Mouse (Mus musculus): Measurements from ENCODE around the gene Nudt21. TPM values are rescaled to one million over a fixed set of nuclear protein-coding genes. Genes with fewer than 3 reads are reported as not detected.

Nudt21 gene
- polyA plus RNA-seq, 1 experiment from 2014 or later = 193 TPM

DNA sequence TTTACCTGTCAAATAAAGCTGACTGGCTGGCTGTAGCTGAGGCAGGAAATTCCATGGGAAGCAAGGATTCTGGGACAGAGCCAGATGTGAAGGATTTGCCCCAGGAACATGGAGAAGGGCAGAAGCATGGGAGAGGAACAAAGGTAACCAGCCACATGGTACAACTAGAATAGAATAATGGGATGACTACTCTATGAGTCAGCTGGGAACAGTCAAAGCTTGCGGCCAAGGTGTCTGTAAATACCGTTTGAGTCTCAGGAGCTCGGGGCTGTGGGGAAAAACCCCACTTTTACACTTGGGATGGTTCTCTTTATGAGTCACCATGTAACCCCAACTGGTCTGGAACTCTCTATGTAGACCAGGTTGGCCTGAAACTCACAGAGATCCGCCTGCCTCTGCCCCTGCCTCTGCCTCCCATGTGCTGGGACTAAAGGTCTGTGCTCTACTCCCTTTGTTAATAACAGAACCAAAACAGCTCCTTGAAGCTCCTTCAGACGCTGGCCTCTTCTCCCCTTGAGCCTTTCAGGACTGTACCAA lies 55.1 kb downstream of the Nudt21 start:
- peak; percentile 8 for DNase-seq (ENCODE audit: extremely low spot score, low spot score)
- H3K27ac ChIP-seq = no peak overlapping the region
- no peaks in the 10 kb centered on the region for H3K9me3 ChIP-seq
- H3K4me3 ChIP-seq = no peak overlapping the region
- peaks cover 95% of the 10 kb centered on the region for H3K36me3 ChIP-seq (replicated peaks)
- 96% methylated on average over 5 of the region's 5 CpGs for WGBS
- no peaks in the 10 kb centered on the region for H3K4me1 ChIP-seq
- H3K27me3 ChIP-seq (ENCODE audit: poor library complexity, severe bottlenecking) = no peaks in the 10 kb centered on the region

DNA sequence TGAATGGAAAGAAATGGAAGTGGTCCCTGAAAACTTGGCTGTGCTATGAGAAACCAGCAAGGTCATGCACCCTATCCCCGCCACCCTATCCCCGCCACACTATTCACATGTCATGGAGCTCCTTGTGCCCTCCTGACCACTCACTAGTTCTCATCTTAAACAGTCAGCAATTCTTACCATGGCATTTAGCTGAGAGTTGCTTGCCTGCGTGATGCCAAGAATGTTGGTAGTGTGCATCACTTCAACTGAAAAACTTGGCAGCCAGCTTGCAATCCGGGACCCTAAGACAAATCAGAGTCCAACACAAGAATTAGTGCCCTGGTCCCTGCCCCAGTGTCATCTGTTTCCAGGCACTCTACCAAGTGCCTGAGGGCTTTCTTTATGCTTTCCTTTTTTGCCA lies 56.7 kb downstream of the Nudt21 start:
- no peak for DNase-seq (ENCODE audit: extremely low spot score, low spot score)
- H3K27ac ChIP-seq = no peak overlapping the region
- H3K27me3 ChIP-seq (ENCODE audit: poor library complexity, severe bottlenecking) = no peaks in the 10 kb centered on the region
- no peak overlapping the region for H3K4me3 ChIP-seq
- peaks cover 97% of the 10 kb centered on the region for H3K36me3 ChIP-seq (replicated peaks)
- no peaks in the 10 kb centered on the region for H3K9me3 ChIP-seq
- H3K4me1 ChIP-seq = no peaks in the 10 kb centered on the region
- WGBS = 93% methylated on average over 4 of the region's 4 CpGs

DNA sequence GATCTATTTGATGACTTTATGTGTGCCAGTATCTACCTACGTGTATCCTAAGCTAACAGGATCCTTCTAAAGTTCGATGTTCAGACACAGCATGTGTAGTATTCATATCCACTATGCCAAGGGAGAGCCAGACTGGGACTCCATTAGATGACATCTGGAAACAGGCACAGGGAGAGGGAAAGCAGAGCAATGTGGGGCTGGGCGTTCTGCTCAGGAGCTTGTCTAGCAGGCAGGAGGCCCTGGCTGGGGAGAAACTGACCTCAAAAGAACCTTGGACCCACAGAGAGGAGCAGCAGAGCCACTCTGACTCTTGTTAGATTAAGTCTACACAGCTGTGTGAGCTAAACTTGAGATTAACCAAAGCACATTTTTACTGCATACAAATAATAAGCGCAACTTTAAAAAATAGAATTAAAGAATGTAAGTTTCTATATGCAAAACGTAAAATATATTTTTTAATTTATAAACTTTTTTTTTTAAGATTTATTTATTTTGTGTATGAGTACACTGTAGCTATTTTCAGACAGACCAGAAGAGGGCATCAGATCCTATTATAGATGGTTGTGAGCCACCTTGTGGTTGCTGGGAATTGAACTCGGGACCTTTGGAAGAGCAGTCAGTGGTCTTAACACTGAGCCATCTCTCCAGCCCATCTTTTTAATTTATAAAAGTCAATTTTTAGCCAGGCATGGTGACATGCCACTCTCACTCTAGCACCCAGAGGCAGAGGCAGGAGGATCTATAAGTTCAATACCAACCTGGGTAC lies 60.2 kb downstream of the Nudt21 start:
- Histone ChIP-seq H3K27me3 (ENCODE audit: poor library complexity, severe bottlenecking) (no peaks in the 10 kb centered on the region), H3K4me1 (no peaks in the 10 kb centered on the region), H3K4me3 (no peak overlapping the region), H3K9me3 (no peaks in the 10 kb centered on the region), H3K27ac (no peak overlapping the region), H3K36me3 (replicated peaks) (peaks cover 98% of the 10 kb centered on the region)
- DNase-seq (ENCODE audit: extremely low spot score, low spot score) = no peak
- WGBS = 93% methylated on average over 6 of the region's 6 CpGs

DNA sequence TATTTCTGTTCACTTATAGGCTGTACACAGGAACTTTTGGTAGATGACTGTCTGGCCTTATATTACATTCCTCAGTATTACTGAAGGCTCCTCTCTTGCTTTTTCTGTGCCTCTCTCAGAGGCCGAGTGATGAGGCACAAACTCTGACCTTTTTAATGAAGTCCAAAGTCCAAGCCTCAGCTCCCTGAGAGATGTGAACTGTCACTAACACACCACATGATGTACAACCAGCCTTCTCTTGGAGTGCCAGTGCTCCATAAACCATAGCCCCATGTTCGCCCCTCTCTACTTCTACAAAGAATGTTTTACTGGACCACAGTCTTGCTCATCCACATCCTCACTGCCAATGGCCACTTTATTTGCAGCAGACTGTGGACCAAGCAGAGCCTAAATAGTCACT lies 61.5 kb downstream of the Nudt21 start:
- Histone ChIP-seq H3K27me3 (ENCODE audit: poor library complexity, severe bottlenecking) (no peaks in the 10 kb centered on the region), H3K27ac (no peak overlapping the region), H3K36me3 (replicated peaks) (peaks cover 98% of the 10 kb centered on the region), H3K9me3 (no peaks in the 10 kb centered on the region), H3K4me1 (no peaks in the 10 kb centered on the region), H3K4me3 (no peak overlapping the region)
- no peak for DNase-seq (ENCODE audit: extremely low spot score, low spot score)
- 90% methylated on average over 2 of the region's 2 CpGs for WGBS

DNA sequence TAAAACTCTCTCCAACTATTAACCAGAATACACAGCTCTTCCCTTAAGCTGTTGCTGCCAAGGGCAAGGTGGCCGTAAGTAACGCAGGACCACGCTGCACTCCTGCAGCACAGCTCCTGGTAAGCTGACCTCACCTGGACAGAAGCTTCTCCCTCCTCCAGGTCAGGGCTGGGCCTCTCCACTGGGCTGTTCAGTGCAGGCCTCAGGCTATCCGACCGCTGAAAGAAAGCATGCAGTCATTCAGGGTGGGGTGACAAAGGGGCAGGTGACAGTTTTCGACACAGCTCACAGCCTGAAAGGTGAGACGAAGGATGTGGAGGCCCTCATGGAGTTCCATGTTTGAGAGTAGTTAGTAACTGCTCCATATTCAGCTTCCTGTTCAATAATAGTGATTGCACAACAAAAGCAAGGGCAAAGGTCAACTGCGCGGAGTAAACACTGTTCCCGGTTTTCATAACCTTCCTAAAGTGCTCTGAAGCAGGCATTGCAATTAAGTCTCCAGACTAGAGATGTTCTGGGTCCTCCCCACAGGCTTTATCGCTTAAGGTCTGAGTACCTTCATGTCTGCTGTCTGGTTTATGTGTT lies 62.1 kb downstream of the Nudt21 start:
- H3K27me3 ChIP-seq (ENCODE audit: poor library complexity, severe bottlenecking) = no peaks in the 10 kb centered on the region
- H3K36me3 ChIP-seq (replicated peaks) = peaks cover 98% of the 10 kb centered on the region
- no peak overlapping the region for H3K4me3 ChIP-seq
- no peak overlapping the region for H3K27ac ChIP-seq
- no peaks in the 10 kb centered on the region for H3K9me3 ChIP-seq
- peaks cover 2% of the 10 kb centered on the region for H3K4me1 ChIP-seq
- no peak for DNase-seq (ENCODE audit: extremely low spot score, low spot score)
- 89% methylated on average over 11 of the region's 11 CpGs for WGBS

DNA sequence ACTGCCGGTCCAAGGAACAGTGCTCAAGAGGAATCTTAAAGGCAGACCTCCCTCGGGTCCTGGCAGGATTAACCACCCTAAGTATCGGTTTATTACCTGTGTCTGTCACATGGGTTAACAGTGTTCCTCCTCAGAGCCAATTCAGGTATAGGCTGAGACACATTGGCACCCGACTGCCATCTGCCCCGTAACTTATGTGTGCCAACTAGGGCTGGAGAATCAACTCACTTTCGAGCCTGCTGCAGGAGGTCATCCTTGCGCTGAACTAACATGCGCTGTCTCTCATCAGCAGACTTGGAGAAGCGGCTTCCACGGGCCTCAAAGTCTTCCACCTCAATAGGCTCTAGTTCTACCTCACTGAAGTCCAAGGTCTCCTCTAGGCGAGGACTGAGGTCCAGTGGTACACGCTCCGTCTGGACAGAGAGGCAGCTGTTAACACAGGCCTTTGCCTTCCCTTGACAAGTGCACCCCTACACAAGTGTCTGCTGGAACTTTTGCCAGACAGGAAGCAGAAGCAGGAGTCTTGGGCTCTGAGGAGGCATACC lies 62.9 kb downstream of the Nudt21 start:
- WGBS = 95% methylated on average over 13 of the region's 13 CpGs
- H3K9me3 ChIP-seq = no peaks in the 10 kb centered on the region
- peaks cover 91% of the 10 kb centered on the region for H3K36me3 ChIP-seq (replicated peaks)
- H3K27me3 ChIP-seq (ENCODE audit: poor library complexity, severe bottlenecking) = no peaks in the 10 kb centered on the region
- no peak overlapping the region for H3K27ac ChIP-seq
- peaks cover 7% of the 10 kb centered on the region for H3K4me1 ChIP-seq
- no peak overlapping the region for H3K4me3 ChIP-seq
- no peak for DNase-seq (ENCODE audit: extremely low spot score, low spot score)

DNA sequence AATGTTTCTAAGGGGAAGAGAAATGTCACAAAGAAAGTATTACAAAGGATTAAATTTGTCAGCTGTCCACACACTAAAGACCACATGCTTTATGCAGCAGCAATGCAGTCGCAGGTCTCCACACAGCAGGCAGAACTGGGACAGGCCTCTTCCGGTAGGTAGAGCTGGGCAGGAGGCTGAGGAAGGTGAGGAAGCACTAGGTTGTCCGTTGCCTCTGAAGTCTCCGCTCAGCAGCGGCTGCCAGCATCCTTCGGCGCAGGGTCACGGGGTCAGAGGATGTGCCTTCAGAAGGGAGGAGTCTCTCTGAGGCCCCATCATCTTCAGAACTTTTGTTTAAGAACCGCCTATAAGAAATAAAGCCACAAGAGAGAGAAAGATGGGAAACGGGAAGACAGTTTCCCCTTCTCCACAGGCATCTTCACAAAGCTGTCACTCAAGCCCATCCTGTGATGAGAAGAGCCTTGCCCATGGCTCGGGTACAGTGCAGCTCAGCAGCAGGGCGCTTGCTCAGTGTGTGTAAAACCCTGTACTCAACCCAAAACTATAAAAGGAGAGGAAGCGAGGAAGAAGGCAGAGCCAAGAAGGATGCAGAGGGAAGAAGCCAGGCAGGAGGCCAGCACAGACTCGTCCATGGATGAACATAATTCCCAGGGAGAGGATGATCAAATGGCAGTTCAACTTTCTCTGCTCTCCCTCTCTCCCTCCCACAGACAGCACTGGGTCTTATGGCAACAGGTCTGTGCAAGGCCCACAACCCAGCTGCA lies 63.7 kb downstream of the Nudt21 start:
- no peak for DNase-seq (ENCODE audit: extremely low spot score, low spot score)
- H3K4me1 ChIP-seq = peaks cover 11% of the 10 kb centered on the region
- H3K36me3 ChIP-seq (replicated peaks) = peaks cover 83% of the 10 kb centered on the region
- no peaks in the 10 kb centered on the region for H3K27me3 ChIP-seq (ENCODE audit: poor library complexity, severe bottlenecking)
- H3K27ac ChIP-seq = no peak overlapping the region
- WGBS = 89% methylated on average over 14 of the region's 14 CpGs
- no peak overlapping the region for H3K4me3 ChIP-seq
- no peaks in the 10 kb centered on the region for H3K9me3 ChIP-seq

DNA sequence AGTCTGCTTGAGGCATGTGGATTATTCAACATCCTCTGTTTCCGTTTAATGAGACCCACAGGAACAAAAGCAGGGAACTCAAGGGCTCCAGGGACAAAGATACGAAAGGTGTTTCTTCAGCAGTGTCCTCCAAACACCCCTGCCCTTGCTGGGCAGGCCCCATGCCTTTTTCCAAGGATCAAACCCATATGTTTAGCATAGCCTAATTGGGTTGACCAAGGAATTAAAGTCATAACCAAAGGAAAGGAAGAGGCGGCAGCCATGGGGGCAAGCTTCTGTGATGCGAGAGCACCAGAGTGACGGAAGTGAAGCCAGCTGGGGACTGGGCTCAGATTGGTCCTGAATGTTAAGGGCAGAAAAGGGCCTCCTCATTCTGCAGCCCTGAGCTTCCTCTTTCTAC lies 64.6 kb downstream of the Nudt21 start:
- no peaks in the 10 kb centered on the region for H3K27me3 ChIP-seq (ENCODE audit: poor library complexity, severe bottlenecking)
- no peak for DNase-seq (ENCODE audit: extremely low spot score, low spot score)
- H3K9me3 ChIP-seq = no peaks in the 10 kb centered on the region
- no peak overlapping the region for H3K27ac ChIP-seq
- H3K4me1 ChIP-seq = peaks cover 11% of the 10 kb centered on the region
- 86% methylated on average over 5 of the region's 5 CpGs for WGBS
- no peak overlapping the region for H3K4me3 ChIP-seq
- peaks cover 75% of the 10 kb centered on the region for H3K36me3 ChIP-seq (replicated peaks)

DNA sequence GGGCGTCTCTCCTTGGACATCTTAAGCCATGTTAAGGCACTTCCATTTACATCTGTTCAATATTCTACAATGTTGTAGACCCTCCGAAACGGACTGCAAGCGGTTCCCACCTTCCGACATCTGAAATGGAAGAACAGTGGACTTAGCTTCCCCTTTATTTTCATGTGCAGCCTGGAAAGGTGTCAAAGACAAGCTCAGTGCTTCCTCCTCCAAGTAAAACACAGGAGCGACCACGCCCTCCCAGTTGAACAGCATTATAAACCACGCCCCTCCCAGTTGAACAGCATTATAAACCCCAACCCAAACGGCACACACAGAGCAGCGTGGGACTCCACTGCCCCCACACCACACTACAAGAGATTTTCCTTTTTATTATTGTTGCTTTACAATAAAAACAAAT lies 65.4 kb downstream of the Nudt21 start:
- H3K4me1 ChIP-seq = peaks cover 11% of the 10 kb centered on the region
- peaks cover 68% of the 10 kb centered on the region for H3K36me3 ChIP-seq (replicated peaks)
- 95% methylated on average over 10 of the region's 10 CpGs for WGBS
- no peak for DNase-seq (ENCODE audit: extremely low spot score, low spot score)
- no peak overlapping the region for H3K4me3 ChIP-seq
- H3K27me3 ChIP-seq (ENCODE audit: poor library complexity, severe bottlenecking) = no peaks in the 10 kb centered on the region
- no peaks in the 10 kb centered on the region for H3K9me3 ChIP-seq
- H3K27ac ChIP-seq = no peak overlapping the region

DNA sequence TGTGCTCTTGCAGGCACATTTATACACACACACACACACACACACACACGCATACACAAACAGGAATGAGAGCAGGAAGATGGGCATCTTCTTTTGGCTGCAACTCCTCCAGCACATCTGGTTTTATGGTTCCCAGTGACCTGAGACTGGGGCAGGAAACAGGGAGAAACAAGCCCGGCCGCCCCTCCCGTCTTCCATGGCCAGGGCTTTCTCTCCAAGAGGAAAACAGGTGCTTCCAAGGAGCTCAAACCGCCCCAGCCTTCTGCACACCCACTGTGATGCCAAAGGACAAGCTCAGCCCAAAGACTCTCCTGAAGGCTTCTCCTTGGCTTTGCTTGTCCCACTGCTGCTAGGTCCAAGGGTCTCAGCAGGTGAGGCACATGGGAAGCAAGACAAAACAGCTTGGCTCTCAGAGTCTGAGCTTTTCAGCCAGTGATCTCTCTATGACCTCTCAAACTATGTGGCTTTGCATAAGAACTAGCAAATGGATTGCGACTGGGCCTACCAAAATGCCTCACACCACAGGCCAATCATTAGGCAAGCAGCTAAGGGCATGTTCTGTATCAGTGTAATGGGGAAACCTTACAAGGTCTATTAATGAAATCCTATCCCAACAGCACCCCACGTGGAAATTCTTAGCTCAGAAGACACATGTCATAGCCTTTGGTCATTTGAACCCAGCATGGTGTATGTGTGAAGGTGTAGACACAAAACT lies 67.0 kb downstream of the Nudt21 start:
- Histone ChIP-seq H3K9me3 (no peaks in the 10 kb centered on the region), H3K36me3 (replicated peaks) (peaks cover 51% of the 10 kb centered on the region), H3K27me3 (ENCODE audit: poor library complexity, severe bottlenecking) (no peaks in the 10 kb centered on the region), H3K4me1 (peaks cover 11% of the 10 kb centered on the region), H3K27ac (no peak overlapping the region), H3K4me3 (no peak overlapping the region)
- WGBS = 78% methylated on average over 7 of the region's 7 CpGs
- no peak for DNase-seq (ENCODE audit: extremely low spot score, low spot score)

DNA sequence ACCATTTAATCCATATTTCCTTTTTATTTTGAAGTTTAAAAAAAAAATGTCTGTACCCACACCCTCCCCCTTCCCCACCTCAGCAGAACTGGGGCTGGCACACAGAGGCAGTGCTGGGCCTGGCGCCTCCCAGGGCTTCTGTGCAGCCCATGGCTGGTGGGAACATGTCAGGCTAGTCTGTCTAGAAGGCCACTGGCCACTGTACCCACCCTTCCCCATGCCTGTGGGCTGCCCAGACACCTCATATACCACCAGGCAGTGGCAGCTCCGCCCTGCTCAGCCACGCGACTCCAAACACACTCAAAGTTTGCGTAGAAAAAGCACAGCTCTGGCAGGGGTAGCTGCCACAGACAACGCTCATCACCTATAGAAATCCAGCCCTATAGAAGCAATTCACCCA lies 68.5 kb downstream of the Nudt21 start:
- WGBS = 81% methylated on average over 6 of the region's 6 CpGs
- no peaks in the 10 kb centered on the region for H3K9me3 ChIP-seq
- no peak for DNase-seq (ENCODE audit: extremely low spot score, low spot score)
- H3K27me3 ChIP-seq (ENCODE audit: poor library complexity, severe bottlenecking) = no peaks in the 10 kb centered on the region
- H3K36me3 ChIP-seq (replicated peaks) = peaks cover 36% of the 10 kb centered on the region
- H3K4me1 ChIP-seq = peaks cover 11% of the 10 kb centered on the region
- no peak overlapping the region for H3K27ac ChIP-seq
- no peak overlapping the region for H3K4me3 ChIP-seq
